Mouse (Mus musculus): ENCODE measurements at regions not wholly inside any gene's neighbourhood (a gene's known extent, or its start where the extent isn't known, plus 50 kb on each side); places are given as distances from the start of the nearest gene placed in this dataset.

DNA sequence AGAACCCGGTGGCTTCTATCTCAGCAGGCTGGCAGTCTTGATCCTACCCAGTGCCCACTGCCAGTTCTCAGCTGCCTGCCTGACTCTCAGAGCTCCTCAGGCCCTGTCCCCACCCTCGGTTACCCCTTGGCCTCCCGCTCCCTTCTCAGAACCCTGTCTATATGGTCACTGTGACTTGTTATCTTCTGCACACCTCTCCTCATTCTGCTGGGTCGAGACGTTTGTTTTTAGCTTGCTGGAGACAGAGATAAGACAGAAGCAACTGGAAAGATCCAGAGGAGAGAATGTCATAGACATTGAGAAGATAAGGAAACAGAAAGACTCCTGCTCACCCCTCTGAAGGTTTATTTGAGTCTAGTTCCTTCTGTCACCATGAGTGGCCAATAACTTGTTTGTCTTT is 53.8 kb upstream of the Phc1 start:
- H3K27me3 ChIP-seq (replicated peaks): no peaks in the 10 kb centered on the region
- no peak overlapping the region for H3K4me3 ChIP-seq
- ATAC-seq (replicated peaks): no peak
- no peaks in the 10 kb centered on the region for H3K9me3 ChIP-seq
- peaks cover 6% of the 10 kb centered on the region for H3K4me1 ChIP-seq
- H3K9ac ChIP-seq: no peak overlapping the region
- H3K4me2 ChIP-seq: no peak overlapping the region
- 91% methylated on average over 5 of the region's 5 CpGs for WGBS
- H3K36me3 ChIP-seq (replicated peaks): no peaks in the 10 kb centered on the region
- H3K27ac ChIP-seq: no peak overlapping the region

DNA sequence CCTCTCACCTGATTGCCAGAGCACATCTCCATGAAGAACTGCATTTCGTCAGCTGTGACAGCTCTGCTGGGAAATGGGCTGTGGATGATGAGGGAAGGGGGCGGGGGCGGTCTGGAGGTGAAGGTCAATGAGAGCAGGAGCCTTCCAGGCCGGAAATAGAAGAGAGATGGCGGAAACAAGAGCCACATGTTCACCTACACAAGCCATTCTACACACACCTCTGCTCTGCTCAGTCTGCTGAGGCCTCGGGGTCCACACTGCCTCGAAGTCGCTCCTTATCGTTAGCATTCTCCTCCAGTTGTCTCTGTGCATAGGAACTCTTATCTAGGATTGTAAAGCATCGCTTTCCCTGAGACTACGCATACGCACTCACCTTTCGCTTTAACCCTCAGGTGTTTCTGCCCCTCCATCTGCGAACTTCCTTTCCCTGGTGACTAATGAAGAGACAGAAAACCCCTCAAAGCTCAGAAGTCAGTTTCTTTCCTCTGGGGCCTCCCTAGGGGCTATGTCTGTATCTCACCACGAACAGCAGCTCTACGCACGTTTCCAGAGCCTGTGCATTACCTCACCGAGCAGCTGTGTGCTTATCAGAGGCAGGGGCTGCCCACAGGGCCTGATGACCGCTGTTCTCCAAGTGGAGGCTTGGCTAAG is 53.0 kb upstream of the Phc1 start:
- Histone ChIP-seq H3K9ac (no peak overlapping the region), H3K27me3 (replicated peaks) (no peaks in the 10 kb centered on the region), H3K36me3 (replicated peaks) (no peaks in the 10 kb centered on the region), H3K9me3 (no peaks in the 10 kb centered on the region), H3K4me2 (no peak overlapping the region), H3K4me1 (peaks cover 6% of the 10 kb centered on the region), H3K27ac (no peak overlapping the region), H3K4me3 (no peak overlapping the region)
- ATAC-seq (replicated peaks): no peak
- 80% methylated on average over 19 of the region's 19 CpGs for WGBS

DNA sequence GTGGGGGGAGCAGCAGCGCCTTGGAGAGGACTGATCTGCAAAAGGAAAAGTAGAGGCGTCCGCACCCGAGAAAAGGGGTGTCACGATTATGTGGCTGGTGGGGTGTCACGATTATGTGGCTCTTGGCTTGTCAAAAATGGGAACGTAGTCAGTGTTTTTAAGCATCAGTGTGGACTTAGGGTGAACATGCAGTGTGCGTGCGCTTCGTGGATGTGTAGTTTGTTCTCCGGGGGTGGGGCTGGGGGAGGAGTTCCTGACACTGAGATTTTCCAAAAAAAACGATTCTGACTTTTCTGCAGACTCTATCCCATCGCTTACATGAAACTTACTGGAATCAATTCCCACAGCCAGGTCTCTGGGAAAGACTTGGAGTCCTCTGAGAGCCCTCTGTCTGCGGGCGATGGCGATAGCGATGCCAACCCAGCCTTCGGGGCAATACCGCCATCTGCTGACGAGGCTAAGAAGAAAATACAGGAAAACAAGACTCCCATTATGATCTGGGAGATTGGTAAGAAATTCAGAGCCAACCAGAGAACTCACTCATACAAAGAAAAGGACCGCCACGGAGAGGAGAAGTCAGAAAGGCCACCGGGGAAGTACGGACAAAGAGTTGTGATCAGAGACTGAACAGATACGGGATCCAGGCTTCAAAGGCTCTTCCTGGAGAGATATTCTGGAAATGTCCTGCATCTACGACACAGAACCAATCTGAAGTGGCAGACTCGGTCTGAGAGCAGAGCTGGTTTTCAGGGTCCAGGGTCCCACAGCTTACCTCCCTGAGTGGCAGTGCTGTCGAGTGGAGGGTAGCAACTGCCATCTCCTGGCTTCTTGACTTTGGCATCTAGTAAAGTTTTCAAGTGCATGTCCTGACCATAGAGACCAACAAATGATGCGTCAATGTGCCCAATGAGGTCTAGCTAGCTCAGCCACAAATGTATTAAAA is 51.6 kb upstream of the Phc1 start:
- Histone ChIP-seq H3K9ac (no peak overlapping the region; the same call in 1 of the 2 replicates), H3K4me3 (no peak overlapping the region), H3K36me3 (replicated peaks) (no peaks in the 10 kb centered on the region), H3K9me3 (no peaks in the 10 kb centered on the region), H3K4me1 (peaks cover 6% of the 10 kb centered on the region), H3K27ac (no peak overlapping the region), H3K4me2 (peak overlapping the region; percentile 42), H3K27me3 (replicated peaks) (no peaks in the 10 kb centered on the region)
- ATAC-seq (replicated peaks): peak; percentile 79
- 34% methylated on average over 29 of the region's 29 CpGs for WGBS

DNA sequence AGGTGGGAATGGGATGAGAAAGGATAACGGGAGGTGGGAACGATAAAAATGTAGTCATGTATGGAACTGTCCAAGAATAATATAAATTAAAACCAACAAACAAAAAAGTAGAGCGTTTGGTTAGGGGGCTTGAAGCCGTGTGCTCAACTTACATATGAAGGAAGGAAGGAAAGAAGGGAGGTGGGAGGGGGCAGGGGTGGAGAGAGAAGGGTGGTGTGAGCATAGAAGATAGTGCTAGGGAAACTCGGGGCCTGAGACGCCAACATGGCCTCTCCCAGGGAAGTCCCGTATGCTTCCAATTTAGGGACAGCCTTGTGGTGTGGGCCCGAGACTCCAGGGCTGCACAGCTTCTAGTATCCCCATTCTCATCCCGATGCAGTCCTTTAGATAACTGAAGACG is 50.8 kb upstream of the Phc1 start:
- 86% methylated on average over 10 of the region's 10 CpGs for WGBS
- ATAC-seq (replicated peaks): no peak

DNA sequence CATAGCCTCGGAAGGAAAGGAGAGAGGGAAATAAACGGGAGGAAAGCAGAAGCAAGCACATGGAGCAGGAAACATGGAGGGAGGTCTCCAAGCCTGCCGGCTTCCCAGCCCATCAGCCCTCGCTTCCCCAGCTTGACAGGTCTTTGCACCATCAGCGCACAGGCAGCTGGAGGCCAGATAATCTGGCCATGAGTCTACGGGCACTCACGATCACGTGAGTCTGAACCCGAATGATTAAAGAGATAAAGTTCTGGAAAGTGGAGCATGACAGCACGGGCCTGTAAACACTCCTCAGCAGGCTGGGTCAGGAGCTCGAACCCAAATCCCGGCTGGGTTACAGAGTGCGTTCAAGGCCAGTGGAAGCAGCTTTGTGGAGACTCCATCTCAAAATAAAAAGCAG is 50.4 kb upstream of the Phc1 start:
- WGBS: 81% methylated on average over 13 of the region's 13 CpGs
- no peaks in the 10 kb centered on the region for H3K9me3 ChIP-seq
- H3K27me3 ChIP-seq (replicated peaks): no peaks in the 10 kb centered on the region
- H3K4me2 ChIP-seq: no peak overlapping the region
- H3K27ac ChIP-seq: no peak overlapping the region
- ATAC-seq (replicated peaks): no peak
- peaks cover 6% of the 10 kb centered on the region for H3K4me1 ChIP-seq
- no peak overlapping the region for H3K9ac ChIP-seq
- H3K4me3 ChIP-seq: no peak overlapping the region
- no peaks in the 10 kb centered on the region for H3K36me3 ChIP-seq (replicated peaks)

More for the DNA sequence above, 50.8 kb upstream of the Phc1 start:
- H3K4me1 ChIP-seq: peaks cover 6% of the 10 kb centered on the region
- no peak overlapping the region for H3K27ac ChIP-seq
- no peaks in the 10 kb centered on the region for H3K27me3 ChIP-seq (replicated peaks)
- H3K36me3 ChIP-seq (replicated peaks): no peaks in the 10 kb centered on the region
- H3K9me3 ChIP-seq: no peaks in the 10 kb centered on the region
- no peak overlapping the region for H3K4me3 ChIP-seq
- H3K4me2 ChIP-seq: no peak overlapping the region
- H3K9ac ChIP-seq: no peak overlapping the region
